Mouse (Mus musculus): ENCODE results near the gene Dennd1a. TPM values are rescaled to one million over a fixed set of nuclear protein-coding genes. Genes with fewer than 3 reads are reported as not detected.

The Dennd1a gene
- 15.7 and 17.9 TPM in 2 replicates for total RNA-seq (2015; ENCODE audit: low replicate concordance)
- 25.4 and 26.2 TPM in 2 replicates for total RNA-seq (2017; ENCODE audit: low replicate concordance)

DNA sequence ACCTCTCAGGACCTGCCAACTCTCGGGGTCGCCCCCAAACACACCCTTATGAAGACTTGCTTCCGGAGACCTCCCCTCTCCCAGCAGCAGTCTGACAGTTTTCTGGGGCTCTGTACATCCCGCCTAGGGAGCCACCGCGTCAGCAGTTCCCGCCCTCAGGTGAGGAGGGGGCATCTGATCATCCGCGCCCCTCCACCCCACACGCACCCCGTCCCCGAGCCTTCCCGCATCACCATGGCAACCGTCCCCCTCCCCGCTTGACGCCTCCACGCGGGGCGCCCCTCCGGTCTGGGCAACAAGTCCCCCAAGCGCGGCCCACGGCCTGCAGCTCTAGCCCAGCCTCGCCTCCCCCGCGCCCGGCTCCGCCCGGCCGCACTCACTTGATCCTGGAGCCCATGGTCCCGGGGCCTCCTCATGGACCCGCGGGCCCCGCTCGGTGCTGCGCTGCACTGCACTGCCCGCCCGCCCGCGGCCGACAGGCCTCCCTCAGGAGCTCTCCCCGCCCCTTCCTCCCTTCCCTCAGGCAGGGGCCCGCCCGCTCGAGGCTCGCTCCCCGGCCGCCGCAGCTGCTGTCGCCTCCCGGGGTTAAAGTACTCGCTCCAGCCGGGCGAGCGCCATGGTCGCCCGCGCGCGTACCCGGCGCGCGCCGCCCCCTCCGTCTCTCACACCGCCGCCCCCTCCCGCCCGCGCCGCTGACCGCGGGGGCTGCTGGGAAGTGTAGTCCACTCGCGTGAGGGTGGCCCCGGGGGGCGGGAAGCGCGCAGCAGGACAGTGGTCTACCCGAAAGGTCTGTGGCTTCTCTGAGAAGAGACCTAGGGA lies at the start of gene Dennd1a:
Gene Dennd1a, minus strand, starts transcription at position 658 of the 819 bp plus-strand sequence.
- ATAC-seq (replicated peaks; ENCODE audit: low FRiP score, poor library complexity, severe bottlenecking) = peak; percentile 80

DNA sequence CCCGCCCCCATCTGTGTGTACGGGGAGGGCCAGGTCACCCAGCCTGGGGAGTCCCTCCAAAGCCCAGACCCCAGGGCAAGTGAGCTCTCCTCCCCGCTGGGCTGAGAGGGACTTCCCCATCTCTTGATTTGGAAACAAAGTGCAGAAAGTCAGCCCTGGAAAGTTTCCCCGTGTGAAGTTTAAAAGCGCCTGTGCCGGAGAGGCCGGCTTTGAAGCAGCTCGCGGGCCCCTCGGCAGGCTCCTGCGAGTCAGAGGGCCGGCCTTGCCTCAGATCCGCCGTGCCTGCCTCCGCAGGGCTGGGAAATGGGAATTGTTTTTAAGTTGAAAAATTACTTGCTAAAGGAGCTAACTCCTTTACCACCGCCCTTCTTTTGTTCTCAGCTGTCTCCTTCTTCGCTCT lies 49.4 kb upstream of the Dennd1a start:
- no peak for ATAC-seq (replicated peaks; ENCODE audit: low FRiP score, poor library complexity, severe bottlenecking)

DNA sequence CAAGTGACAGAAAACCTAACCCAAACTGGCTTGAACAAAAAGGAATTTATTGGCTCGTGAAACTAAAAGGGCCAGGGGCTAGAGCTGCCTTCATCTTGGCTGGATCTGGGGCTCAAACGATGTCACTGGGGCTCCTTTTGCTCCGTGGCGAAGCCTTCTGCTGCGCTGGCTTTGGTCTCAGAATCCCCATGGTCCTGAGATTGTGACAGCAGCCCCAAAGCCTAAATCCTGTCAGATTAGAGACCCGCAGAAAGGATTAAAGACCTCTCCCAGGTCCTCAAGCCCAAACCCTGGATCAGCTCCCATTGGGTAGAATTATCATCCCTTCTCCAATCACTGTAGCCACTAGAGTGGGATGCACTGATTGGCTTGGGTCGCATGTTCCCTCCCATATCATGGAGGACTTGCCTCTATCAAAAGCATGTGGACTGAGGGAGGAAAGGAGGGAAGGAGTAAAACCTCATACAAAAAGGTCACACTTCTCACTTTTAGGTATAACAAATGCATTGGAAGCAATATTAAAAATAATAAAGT lies 46.5 kb upstream of the Dennd1a start:
- no peak for ATAC-seq (replicated peaks; ENCODE audit: low FRiP score, poor library complexity, severe bottlenecking)

DNA sequence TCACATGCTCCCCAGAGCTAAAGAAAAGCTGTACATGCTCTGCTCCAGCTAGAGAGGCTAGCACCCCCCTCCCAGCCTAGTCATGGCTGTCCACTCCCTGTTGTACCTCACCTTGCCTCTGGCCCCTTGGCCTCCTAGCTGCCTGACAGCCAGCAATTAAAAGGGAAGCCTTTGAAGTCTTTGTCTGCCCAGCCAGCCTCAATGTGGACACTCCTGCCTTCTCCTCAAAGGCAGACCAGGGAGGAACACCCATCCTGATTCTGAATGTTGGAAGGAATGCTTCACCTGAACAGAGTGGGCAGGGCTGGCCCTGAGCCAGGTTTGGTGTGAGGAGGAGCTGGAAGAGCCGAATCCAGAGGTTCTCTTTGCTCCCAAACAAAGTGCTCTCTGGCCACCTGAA lies 39.5 kb upstream of the Dennd1a start:
- no peak for ATAC-seq (replicated peaks; ENCODE audit: low FRiP score, poor library complexity, severe bottlenecking)

DNA sequence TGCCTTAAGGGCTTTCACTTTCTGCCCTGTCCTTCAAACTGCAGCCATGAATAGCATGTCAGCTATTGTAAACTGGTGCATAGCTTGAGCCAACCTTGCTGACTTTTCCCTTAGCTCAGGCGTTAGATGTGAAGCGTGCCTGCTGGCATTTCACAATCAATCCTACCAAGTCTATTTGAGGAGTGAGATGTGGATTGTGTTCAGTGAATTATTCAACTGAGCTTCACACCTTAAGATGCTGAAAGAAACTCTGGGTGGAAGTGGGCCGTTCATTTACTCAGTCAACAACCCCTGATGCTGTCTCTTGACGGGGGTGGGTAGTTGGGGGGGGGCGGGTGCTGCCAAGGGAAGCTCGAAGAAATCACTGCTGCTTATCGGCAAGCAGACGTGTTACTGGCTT lies 36.2 kb upstream of the Dennd1a start:
- ATAC-seq (replicated peaks; ENCODE audit: low FRiP score, poor library complexity, severe bottlenecking) = no peak

DNA sequence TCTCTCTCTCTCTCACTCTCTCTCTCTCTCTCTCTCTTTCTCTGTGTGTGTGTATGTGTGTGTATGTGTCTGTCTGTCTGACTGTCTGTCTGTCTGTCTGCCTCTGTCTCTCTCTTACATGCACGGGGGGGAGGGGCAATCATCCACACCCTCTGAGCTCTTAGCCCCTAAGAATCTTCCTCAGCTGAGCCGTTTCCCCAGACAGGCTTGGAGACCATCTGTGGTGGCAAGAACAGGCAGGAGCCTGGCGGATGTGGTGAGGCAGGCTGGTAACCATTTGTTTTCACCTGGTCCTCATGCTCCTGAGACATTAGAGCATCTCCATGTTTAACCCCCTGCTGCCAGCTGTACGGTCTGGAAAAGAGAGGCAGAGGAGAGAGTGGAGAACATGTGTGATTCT lies 33.7 kb upstream of the Dennd1a start:
- no peak for ATAC-seq (replicated peaks; ENCODE audit: low FRiP score, poor library complexity, severe bottlenecking)

DNA sequence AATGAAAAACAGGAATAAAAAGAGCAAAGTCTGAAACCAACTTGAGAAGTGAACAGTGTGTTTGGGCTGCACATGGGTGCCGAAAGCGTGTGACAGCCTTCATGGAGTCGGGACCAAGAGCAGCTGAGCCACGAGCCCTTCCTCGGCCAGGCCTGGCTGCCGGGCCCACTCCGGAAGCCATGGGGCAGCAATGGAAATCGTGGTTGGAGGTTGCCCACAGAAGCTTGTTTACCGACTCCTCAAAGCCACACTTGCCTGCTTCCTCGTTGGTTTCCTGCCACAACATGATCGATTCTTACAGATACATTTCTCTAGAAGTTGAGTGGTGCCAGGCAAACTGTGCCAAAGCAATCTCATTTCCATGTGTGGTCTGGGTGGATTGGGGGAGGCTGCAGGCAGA lies 31.9 kb upstream of the Dennd1a start:
- ATAC-seq (replicated peaks; ENCODE audit: low FRiP score, poor library complexity, severe bottlenecking) = no peak

DNA sequence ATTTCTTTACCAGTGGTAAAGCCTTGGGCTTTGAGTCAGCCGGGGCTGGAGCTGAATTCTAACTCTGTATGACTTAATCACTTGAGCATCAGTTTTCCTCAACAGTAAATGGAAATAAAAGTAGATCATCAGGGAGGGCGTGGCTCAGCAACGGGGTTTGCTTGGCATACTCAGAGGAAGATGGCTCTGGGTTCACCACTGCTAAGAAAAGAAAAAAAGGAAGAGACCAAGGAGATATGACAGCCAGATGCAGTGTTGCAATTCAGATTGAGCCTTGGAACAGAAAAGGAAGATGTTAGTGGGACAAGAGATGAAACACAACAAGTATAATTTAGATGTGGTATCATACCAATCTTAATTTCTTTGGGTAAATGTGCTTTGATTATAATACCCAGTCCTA lies 26.2 kb upstream of the Dennd1a start:
- no peak for ATAC-seq (replicated peaks; ENCODE audit: low FRiP score, poor library complexity, severe bottlenecking)

DNA sequence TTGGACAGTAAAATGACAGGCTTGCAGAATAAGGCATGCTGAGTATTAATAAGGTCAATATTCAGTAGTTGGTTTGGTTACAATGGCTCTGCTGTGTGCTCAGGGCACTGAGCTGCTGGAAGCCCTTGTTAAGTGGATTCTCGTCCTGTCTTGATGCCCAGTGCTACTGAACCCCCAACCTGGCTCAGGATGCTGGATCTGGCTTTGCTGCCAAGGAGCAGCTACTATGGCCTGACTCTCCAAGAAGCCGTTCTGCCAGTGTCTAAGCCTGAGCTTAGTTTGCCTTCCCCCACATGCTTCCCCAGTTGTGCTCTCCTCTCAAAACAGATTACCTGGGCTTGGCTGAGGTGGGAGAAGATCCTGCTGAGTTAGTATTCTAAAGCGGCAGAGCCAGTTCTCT lies 25.7 kb upstream of the Dennd1a start:
- ATAC-seq (replicated peaks; ENCODE audit: low FRiP score, poor library complexity, severe bottlenecking) = no peak

DNA sequence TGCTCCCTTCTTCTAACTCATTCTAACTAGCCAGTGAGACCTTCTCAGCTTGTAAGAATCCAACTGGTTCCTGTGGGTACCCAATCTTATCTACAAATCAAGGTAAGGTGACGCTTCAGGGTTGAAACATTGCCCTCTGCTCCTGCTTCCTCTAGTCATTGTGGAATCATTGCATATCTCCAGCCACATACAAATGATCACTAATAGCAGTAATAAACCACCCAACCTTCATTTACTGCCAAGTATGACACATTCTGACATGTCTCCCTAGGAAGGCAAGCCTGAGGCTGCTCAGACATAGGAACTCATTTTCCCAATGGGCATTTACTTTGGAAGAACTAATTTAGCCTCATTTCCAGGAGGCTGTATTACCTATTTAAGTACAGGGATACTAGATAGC lies 18.0 kb upstream of the Dennd1a start:
- ATAC-seq (replicated peaks; ENCODE audit: low FRiP score, poor library complexity, severe bottlenecking) = no peak

DNA sequence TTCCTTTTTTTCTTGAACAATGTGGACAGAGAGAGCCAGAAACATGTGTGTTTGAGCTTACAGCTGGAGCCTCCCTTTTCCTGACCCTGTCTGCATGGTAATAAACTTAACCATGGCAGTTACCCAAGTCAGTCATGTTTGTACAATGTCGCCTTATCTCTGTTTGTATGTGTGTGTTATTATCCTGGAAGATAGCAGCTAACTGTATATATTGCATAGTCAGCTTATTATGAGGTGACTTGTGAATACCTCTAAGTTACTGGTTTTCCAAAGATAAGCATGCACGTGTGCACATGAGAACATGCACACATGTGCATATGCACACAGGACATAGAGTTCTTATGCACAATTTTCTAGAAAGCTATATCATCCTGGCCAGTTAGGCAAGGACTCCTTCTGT lies 13.8 kb upstream of the Dennd1a start:
- no peak for ATAC-seq (replicated peaks; ENCODE audit: low FRiP score, poor library complexity, severe bottlenecking)

DNA sequence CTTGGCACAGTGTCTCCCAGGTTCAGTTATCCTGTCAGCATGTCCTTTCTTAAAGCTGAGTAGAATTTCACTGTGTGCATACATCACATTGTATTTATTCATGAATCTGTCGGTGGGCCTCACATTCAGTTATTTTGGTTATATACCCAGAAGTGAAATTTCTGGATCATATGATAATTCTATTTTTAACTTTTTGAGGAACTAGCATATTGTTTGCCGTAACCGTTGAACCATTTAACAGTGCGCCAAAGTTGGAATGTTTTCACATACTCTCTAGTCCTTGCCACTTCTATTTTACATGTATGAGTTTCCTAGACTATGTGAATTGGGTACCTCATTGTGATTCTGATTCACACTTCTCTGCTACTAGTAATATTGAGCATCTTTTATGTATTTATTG lies 8.7 kb upstream of the Dennd1a start:
- no peak for ATAC-seq (replicated peaks; ENCODE audit: low FRiP score, poor library complexity, severe bottlenecking)

DNA sequence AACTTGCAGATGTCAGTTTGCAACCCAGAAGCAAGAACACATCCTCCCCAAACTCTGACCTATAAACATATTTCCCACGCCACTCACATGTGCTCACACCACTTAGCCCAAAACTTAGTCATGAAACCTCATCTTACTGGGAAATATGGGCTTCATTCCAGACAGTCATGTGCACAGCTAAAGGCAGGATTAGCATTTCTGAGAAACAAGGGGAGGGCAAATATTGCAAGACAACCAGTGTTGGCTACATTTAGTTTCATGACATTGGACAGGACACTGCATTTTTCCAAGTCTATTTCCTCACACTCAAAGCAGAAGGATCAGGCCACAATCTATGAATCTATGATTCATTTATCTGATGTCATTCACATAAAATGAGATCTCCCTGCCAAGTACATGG lies 4.3 kb upstream of the Dennd1a start:
- no peak for ATAC-seq (replicated peaks; ENCODE audit: low FRiP score, poor library complexity, severe bottlenecking)

DNA sequence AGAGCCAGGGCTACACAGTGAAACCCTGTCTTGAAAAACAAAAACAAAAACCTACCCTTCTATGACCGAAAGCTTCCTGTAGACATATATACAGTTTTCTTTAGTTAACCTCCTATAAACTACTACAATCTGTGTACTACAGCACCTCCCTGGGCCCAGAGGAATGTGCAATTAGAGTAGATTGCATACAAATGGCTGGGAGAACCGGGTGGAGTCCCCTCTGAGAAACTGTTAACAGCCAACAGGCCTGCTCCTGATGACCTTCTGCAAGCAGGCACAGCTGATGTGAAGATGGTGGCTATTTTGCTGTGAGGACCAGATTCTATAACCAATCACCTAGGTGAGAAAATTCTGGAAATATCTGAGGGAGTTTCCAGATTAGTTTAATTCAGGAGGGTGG lies 1.0 kb upstream of the Dennd1a start:
- no peak for ATAC-seq (replicated peaks; ENCODE audit: low FRiP score, poor library complexity, severe bottlenecking)

DNA sequence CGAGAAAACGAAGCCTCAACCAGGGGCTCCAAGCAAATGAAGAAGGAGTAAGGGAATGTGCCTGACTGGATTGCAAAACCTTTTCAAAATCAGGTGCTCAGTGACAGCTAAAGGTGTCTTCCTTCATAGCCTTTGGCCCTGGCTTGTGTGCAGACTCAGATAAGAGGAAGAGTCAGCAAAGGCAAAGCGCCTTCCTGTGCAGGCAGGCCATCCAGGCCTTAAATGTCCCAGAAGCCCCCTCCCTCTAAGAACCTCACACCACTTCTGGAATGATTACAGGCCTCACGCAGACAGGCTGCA lies 807 bp downstream of the Dennd1a start:
- ATAC-seq (replicated peaks; ENCODE audit: low FRiP score, poor library complexity, severe bottlenecking) = peak; percentile 61

DNA sequence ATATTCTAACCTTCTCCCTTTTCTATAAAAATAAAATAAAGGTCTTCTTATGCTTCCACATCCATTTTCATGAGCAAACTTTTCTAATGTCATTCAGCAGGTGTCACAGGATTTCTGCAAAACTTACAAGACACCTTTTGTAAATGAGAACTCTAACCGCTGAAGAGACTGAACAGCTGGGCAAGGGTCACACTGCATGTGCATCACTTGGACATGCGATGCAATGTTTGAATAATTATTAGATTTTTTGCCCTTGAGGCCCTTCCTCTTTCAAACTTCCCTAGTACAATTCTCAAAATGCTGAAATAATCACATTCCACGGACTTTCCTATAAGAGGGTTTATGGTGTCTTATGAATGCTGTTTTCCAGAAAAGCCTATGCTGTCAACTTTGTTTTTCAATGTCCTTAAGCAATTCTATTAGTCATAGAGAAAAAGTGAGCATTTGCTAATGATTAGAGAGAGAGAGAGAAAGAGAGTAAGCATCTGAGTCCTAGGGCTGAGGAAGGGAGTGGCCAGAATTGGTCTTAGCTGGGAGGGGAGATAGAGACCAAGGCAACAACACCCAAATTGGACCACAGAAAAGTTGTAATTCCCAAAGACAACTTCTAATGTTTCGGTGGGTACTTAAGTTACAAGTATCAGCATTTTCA lies 1.3 kb downstream of the Dennd1a start:
- peak; percentile 42; the same call in 1 of the 2 replicates for ATAC-seq (replicated peaks; ENCODE audit: low FRiP score, poor library complexity, severe bottlenecking)

DNA sequence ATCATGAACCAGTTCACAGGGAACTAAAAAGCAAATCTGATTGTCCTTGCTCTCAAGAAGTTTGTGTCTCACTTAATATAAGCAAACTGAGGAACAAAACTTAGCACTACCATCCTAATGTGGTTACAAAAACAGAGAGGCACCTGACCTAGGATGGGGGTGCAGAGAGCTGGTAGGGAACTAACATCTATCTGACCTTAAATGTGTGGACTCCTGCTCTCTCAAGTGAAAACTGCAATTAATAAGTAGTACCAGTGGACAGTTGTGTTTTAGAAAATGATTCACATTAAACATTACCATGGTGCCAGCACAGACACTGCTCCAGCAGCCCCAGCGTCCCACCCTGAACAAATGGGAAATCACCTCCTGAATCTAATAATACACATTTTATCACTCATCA lies 3.2 kb downstream of the Dennd1a start:
- no peak for ATAC-seq (replicated peaks; ENCODE audit: low FRiP score, poor library complexity, severe bottlenecking)

DNA sequence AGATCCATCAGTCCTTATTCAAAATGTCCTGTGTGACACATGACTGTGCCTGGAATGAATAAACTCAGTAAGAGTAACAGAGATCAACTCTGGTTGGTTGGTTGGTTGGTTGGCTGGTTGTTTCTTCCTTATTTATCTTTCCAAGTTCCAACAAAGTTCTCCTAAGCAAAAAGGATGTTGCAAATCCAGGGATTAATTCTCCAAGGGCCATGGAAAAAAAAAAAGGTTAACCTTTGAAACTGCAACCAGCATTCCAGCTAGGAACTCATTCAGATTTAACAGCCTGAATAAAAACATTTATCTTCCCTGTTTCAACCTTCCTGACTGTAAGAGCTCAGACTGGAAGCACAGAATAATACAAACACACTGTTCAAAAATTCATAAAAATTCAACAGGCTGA lies 6.8 kb downstream of the Dennd1a start:
- ATAC-seq (replicated peaks; ENCODE audit: low FRiP score, poor library complexity, severe bottlenecking) = no peak

DNA sequence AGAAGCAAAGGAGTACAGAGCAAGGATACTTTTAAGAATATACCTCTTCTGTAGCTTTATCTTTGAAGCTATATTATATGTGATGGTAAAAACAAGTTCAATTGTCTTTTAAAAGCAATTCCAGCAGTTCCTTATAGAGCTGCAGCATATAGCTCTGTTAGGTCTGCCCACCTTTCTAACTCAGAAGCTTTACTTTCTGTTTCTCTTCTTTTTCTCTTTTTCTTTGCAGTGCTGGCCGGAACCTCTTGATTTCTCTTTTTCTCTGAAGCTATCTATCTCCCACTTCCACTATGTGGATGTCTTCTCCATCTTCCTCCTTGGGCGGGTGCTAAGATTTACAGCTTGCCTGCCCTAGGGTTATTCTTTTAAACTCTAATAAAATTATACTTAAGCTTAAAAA lies 12.2 kb downstream of the Dennd1a start:
- ATAC-seq (replicated peaks; ENCODE audit: low FRiP score, poor library complexity, severe bottlenecking) = no peak

DNA sequence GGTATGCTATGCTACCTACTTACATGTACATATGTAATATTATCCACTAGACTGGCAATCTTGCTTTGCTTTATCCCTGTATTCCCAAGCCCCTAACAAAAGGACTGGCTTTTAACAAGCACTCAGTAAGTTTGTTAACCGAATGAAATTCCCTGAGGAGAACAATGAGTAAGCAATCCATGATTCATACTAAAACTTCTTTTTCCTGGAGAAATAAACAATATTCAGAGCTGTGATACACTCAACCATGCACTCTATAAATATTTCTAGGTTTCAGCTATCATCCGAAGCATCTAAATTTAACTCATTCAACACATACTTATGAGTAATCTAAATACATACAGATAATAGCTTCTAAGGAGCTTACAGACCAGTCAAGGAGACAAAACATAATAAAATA lies 23.5 kb downstream of the Dennd1a start:
- ATAC-seq (replicated peaks; ENCODE audit: low FRiP score, poor library complexity, severe bottlenecking) = no peak

DNA sequence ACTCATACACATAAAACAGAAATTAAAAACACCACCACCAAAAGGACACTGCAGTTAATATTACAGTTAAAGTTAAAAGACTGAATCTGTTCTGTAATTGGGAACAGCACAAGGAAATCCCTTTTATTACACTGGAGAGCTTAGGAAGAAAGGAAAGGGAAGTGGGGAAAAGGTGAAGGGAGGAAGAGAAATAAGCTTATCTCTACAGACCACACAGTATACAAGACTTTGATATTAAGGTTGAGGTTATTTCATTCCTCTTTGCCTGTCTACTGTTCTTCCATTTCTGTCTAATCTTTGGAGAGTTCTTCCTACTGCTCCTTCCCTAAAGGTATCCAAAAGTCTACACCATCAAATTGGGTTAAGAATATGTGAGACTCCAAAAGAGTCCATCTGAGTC lies 28.1 kb downstream of the Dennd1a start:
- ATAC-seq (replicated peaks; ENCODE audit: low FRiP score, poor library complexity, severe bottlenecking) = no peak

Measured in erythroblast, adult 5-6 weeks (primary cell).